Mouse (Mus musculus): ENCODE data around the gene Kcnip1. TPM values are rescaled to one million over a fixed set of nuclear protein-coding genes. Genes with fewer than 3 reads are reported as not detected.

Kcnip1 gene
- polyA plus RNA-seq, 1 experiment = not detected

GRCm38 (mm10) chr11:33821331-33821730 is 171.6 kb downstream of the Kcnip1 start:
- TF ChIP-seq TAL1 (IDR thresholded peaks at IDR 0.05; ENCODE audit: low read length) (no peak), GATA1 (IDR thresholded peaks at IDR 0.05; ENCODE audit: low read length) (no peak)
- Histone ChIP-seq H3K4me3 (replicated peaks) (no peak overlapping the region), H3K27me3 (ENCODE audit: control insufficient read depth) (no peaks in the 10 kb centered on the region), H3K4me1 (ENCODE audit: control insufficient read depth) (no peaks in the 10 kb centered on the region), H3K36me3 (ENCODE audit: control insufficient read depth) (no peaks in the 10 kb centered on the region), H3K9me3 (ENCODE audit: control insufficient read depth, low read length) (no peaks in the 10 kb centered on the region)

- Histone ChIP-seq H3K9me3 (ENCODE audit: control insufficient read depth, low read length) (no peaks in the 10 kb centered on the region), H3K36me3 (ENCODE audit: control insufficient read depth) (no peaks in the 10 kb centered on the region), H3K4me1 (ENCODE audit: control insufficient read depth) (no peaks in the 10 kb centered on the region), H3K4me3 (replicated peaks) (no peak overlapping the region), H3K27me3 (ENCODE audit: control insufficient read depth) (no peaks in the 10 kb centered on the region)
- TF ChIP-seq GATA1 (IDR thresholded peaks at IDR 0.05; ENCODE audit: low read length) (no peak), TAL1 (IDR thresholded peaks at IDR 0.05; ENCODE audit: low read length) (no peak)
Measured at GRCm38 (mm10) chr11:33820876-33821275, 172.1 kb downstream of the Kcnip1 start.

DNA sequence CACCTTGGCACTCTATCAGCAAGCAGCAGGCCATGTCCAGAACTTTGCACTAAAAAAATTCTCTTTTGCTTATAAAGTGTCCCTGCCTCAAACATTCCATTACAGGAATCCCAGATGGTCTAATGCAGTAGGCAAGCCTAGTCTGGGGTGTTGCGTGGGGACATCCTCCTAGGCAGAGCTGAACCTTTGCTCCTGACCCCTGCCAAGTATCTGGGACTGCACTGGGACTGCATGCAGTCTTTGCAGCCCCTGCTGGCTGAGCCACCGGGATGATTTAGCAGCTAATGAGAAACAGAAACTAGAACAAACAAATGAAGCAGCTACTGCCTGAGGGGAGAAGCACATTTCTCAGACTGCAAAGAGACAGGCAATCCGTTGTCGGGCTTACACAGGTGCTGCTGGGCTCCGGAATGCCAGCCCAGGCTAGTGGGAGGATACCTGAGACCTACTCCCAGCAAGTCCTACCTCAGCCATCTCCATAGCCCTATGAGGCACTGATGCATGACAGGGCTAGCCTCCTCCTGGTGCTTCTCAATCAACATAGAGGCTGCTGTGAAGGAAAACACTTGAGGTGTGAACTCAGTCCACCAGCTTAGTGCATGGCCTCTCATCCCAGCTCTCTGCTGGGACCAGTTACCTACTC is 174.0 kb downstream of the Kcnip1 start:
- Histone ChIP-seq H3K27me3 (ENCODE audit: control insufficient read depth) (no peaks in the 10 kb centered on the region), H3K4me1 (ENCODE audit: control insufficient read depth) (no peaks in the 10 kb centered on the region), H3K9me3 (ENCODE audit: control insufficient read depth, low read length) (no peaks in the 10 kb centered on the region), H3K4me3 (replicated peaks) (no peak overlapping the region), H3K36me3 (ENCODE audit: control insufficient read depth) (no peaks in the 10 kb centered on the region)
- TF ChIP-seq TAL1 (IDR thresholded peaks at IDR 0.05; ENCODE audit: low read length) = no peak
- TF ChIP-seq GATA1 (IDR thresholded peaks at IDR 0.05; ENCODE audit: low read length) = no peak

GRCm38 (mm10) chr11:33816020-33816419 is 176.9 kb downstream of the Kcnip1 start:
- no peaks in the 10 kb centered on the region for H3K36me3 ChIP-seq (ENCODE audit: control insufficient read depth)
- H3K4me3 ChIP-seq (replicated peaks) = no peak overlapping the region
- TF ChIP-seq GATA1 (IDR thresholded peaks at IDR 0.05; ENCODE audit: low read length) (no peak), TAL1 (IDR thresholded peaks at IDR 0.05; ENCODE audit: low read length) (no peak)
- H3K27me3 ChIP-seq (ENCODE audit: control insufficient read depth) = no peaks in the 10 kb centered on the region
- no peaks in the 10 kb centered on the region for H3K4me1 ChIP-seq (ENCODE audit: control insufficient read depth)
- H3K9me3 ChIP-seq (ENCODE audit: control insufficient read depth, low read length) = no peaks in the 10 kb centered on the region

DNA sequence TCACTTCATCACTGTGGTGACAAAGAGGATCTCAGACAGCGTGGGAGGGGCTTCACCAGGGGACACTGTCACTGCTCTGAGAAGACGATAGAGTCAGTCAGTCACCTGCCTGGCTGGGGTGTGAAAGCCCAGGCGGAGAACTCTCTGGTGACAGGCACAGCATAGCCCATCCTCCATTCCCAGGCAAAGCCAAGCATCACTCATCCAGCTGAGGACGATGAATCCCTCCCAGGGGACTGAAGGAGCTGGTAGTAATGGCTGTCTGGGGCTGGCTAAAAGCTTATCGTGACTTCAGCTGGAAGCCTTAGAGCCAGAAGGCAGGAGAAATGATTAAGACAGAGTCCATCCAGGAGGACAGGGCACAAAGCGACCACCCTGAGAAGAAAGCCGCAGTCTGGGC is 182.8 kb downstream of the Kcnip1 start:
- no peaks in the 10 kb centered on the region for H3K9me3 ChIP-seq (ENCODE audit: control insufficient read depth, low read length)
- no peaks in the 10 kb centered on the region for H3K4me1 ChIP-seq (ENCODE audit: control insufficient read depth)
- TF ChIP-seq TAL1 (IDR thresholded peaks at IDR 0.05; ENCODE audit: low read length) (no peak), GATA1 (IDR thresholded peaks at IDR 0.05; ENCODE audit: low read length) (no peak)
- H3K27me3 ChIP-seq (ENCODE audit: control insufficient read depth) = no peaks in the 10 kb centered on the region
- H3K36me3 ChIP-seq (ENCODE audit: control insufficient read depth) = no peaks in the 10 kb centered on the region
- H3K4me3 ChIP-seq (replicated peaks) = no peak overlapping the region

DNA sequence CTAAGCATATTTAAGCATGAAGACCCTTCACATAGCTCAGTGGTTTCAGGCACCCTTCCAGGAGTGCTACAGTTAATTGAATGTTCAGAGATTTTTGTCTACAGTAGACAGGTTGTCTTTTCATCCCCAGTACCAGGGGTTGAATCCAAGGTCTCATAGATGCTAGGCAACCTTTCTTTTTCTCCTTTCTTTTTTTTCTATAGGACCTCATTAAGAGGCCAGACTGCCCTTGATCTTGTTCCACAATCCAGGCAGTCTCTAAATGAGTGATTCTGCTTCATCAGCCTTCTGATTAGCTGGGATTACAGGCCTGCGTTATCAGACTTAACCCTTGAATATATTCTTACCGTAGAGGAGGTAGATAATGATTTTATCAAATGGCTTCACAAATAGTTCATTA is 189.9 kb downstream of the Kcnip1 start:
- TF ChIP-seq TAL1 (IDR thresholded peaks at IDR 0.05; ENCODE audit: low read length) (no peak), GATA1 (IDR thresholded peaks at IDR 0.05; ENCODE audit: low read length) (no peak)
- Histone ChIP-seq H3K27me3 (ENCODE audit: control insufficient read depth) (no peaks in the 10 kb centered on the region), H3K4me3 (replicated peaks) (no peak overlapping the region), H3K4me1 (ENCODE audit: control insufficient read depth) (no peaks in the 10 kb centered on the region), H3K9me3 (ENCODE audit: control insufficient read depth, low read length) (no peaks in the 10 kb centered on the region), H3K36me3 (ENCODE audit: control insufficient read depth) (no peaks in the 10 kb centered on the region)

- Histone ChIP-seq H3K4me1 (ENCODE audit: control insufficient read depth) (no peaks in the 10 kb centered on the region), H3K27me3 (ENCODE audit: control insufficient read depth) (no peaks in the 10 kb centered on the region), H3K36me3 (ENCODE audit: control insufficient read depth) (no peaks in the 10 kb centered on the region), H3K9me3 (ENCODE audit: control insufficient read depth, low read length) (no peaks in the 10 kb centered on the region), H3K4me3 (replicated peaks) (no peak overlapping the region)
- TF ChIP-seq GATA1 (IDR thresholded peaks at IDR 0.05; ENCODE audit: low read length) = no peak
- TF ChIP-seq TAL1 (IDR thresholded peaks at IDR 0.05; ENCODE audit: low read length) = no peak
Measured at GRCm38 (mm10) chr11:33800436-33801088, 192.4 kb downstream of the Kcnip1 start.

DNA sequence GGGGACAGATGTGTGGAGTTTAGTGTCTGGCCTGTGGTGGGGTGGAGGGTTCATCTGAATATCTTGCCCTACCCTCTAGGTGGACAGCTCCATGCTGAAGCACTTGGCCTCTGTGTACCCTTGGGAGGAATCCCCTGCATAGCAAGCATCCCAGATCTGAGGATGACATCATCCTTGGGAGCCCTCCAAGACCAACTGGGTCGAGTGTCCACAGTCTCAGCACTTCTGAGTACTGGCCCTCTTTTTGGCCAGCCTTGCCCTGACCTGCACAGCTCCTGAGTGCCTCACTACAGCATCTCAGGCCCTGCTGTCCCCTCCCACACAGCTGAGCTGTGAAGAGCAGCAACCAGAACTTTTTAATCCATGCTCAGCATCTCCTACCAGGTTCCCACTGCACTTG is 193.0 kb downstream of the Kcnip1 start:
- TF ChIP-seq TAL1 (IDR thresholded peaks at IDR 0.05; ENCODE audit: low read length) (no peak), GATA1 (IDR thresholded peaks at IDR 0.05; ENCODE audit: low read length) (no peak)
- H3K36me3 ChIP-seq (ENCODE audit: control insufficient read depth) = no peaks in the 10 kb centered on the region
- H3K4me3 ChIP-seq (replicated peaks) = no peak overlapping the region
- H3K4me1 ChIP-seq (ENCODE audit: control insufficient read depth) = no peaks in the 10 kb centered on the region
- H3K27me3 ChIP-seq (ENCODE audit: control insufficient read depth) = no peaks in the 10 kb centered on the region
- H3K9me3 ChIP-seq (ENCODE audit: control insufficient read depth, low read length) = no peaks in the 10 kb centered on the region

DNA sequence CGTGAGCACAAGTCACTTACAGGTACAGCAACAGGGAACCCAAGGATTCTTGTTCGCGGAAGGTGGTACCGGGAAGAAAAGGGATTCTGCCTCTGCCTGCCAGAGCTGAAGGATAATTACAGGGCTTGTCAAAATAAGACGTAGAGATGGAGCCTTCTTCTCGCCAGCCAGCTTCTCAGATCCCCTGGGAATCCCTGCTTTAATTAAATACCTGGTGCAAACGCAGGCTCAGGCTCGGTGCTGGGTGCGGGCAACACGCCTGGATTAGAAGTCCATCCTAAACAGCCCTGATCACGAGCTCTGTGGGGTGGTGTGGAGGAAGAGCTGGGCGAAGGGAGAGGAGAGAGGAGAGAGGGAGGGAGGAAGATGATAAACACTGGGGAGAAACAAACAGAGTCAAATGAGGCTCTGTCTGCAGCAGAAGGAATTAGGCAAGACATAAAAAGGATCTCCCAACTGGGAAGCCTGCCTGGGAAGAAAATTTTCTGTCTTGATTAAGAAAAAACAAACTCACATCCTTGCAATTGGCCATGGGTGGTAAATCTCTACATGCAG is 194.8 kb downstream of the Kcnip1 start:
- no peaks in the 10 kb centered on the region for H3K9me3 ChIP-seq (ENCODE audit: control insufficient read depth, low read length)
- H3K27me3 ChIP-seq (ENCODE audit: control insufficient read depth) = no peaks in the 10 kb centered on the region
- H3K36me3 ChIP-seq (ENCODE audit: control insufficient read depth) = no peaks in the 10 kb centered on the region
- H3K4me3 ChIP-seq (replicated peaks) = no peak overlapping the region
- no peak for TF ChIP-seq TAL1 (IDR thresholded peaks at IDR 0.05; ENCODE audit: low read length)
- TF ChIP-seq GATA1 (IDR thresholded peaks at IDR 0.05; ENCODE audit: low read length) = no peak
- no peaks in the 10 kb centered on the region for H3K4me1 ChIP-seq (ENCODE audit: control insufficient read depth)
